Comparison of ENCODE assay signal across 7 mouse cellular contexts in the genomic region with DNA sequence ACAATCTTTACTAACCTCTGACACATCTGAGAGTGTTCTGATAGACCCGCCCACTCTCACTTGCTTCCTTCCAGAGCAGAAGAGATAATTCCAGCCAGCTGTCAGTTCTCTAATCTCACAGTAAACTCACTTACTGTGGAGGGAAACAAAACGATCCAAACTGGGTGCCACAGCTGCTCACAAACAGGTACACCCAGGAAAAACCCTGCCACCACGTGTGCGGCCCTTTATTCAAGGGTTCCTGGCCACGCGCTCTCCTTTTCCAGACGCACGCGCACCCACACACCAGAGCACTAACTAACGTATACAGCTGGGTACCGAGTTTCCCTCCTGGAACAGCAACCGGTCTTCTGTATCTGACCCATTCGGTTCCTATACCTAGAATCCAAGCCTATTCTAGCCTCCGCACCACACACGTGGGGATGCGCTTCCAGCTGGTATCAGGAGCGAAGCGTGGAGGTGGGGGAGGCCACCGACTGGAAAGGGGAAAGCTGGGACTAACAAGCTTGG. TPM values are rescaled to one million over a fixed set of nuclear protein-coding genes. Genes with fewer than 3 reads are reported as not detected.
DNase-seq lines count a peak whose midpoint lies in the region; ATAC-seq lines count a peak whose summit lies in the region.

No protein-coding gene starts in this region.

- H3K9ac ChIP-seq in lung, embryonic 15.5 days: peak overlapping the region; percentile 76
- peak overlapping the region; percentile 87 for H3K9ac ChIP-seq in heart, embryonic 14.5 days (ENCODE audit: low read length)
- peak overlapping the region; percentile 69 for H3K9ac ChIP-seq in liver, embryonic 12.5 days

- no peaks in the 10 kb centered on the region for H3K9me3 ChIP-seq in lung, embryonic 15.5 days
- H3K9me3 ChIP-seq in heart, embryonic 14.5 days (ENCODE audit: control insufficient read depth, low read length): no peaks in the 10 kb centered on the region
- no peaks in the 10 kb centered on the region for H3K9me3 ChIP-seq in liver, embryonic 12.5 days (replicated peaks)

- H3K27ac ChIP-seq in lung, embryonic 15.5 days: no peak overlapping the region
- no peak overlapping the region for H3K27ac ChIP-seq in heart, embryonic 14.5 days (replicated peaks in 1 of 2; ENCODE audit: control insufficient read depth in 1 of 2, insufficient read depth in 1 of 2, low read depth in 2 of 2, low read length in 2 of 2)
- H3K27ac ChIP-seq in liver, embryonic 12.5 days: no peak overlapping the region

- H3K4me3 ChIP-seq in lung, embryonic 15.5 days: peak overlapping the region; percentile 74
- H3K4me3 ChIP-seq in heart, embryonic 14.5 days (ENCODE audit: control insufficient read depth in 1 of 2, insufficient read depth in 1 of 2, low read depth in 1 of 2, low read length in 2 of 2): peak overlapping the region; percentile 58 to 60
- H3K4me3 ChIP-seq in liver, embryonic 12.5 days: peak overlapping the region; percentile 68

- under 1% methylated on average over 19 of the region's 19 CpGs for WGBS in lung, embryonic 15.5 days
- WGBS in heart, embryonic 14.5 days: under 1% methylated on average over 19 of the region's 19 CpGs
- 1% methylated on average over 19 of the region's 19 CpGs for WGBS in liver, embryonic 12.5 days (ENCODE audit: insufficient replicate concordance)

- no peaks in the 10 kb centered on the region for H3K36me3 ChIP-seq in lung, embryonic 15.5 days
- no peaks in the 10 kb centered on the region for H3K36me3 ChIP-seq in heart, embryonic 14.5 days (ENCODE audit: control insufficient read depth, insufficient read depth, low read length)
- no peaks in the 10 kb centered on the region for H3K36me3 ChIP-seq in liver, embryonic 12.5 days

- H3K4me2 ChIP-seq in lung, embryonic 15.5 days: peak overlapping the region; percentile 100
- peak overlapping the region; percentile 76 for H3K4me2 ChIP-seq in heart, embryonic 14.5 days (ENCODE audit: low read length)
- peak overlapping the region; percentile 99 for H3K4me2 ChIP-seq in liver, embryonic 12.5 days

- no peak for DNase-seq in lung, adult 18-20 months
- DNase-seq in embryo, embryonic 10 days (ENCODE audit: low spot score): peak; percentile 27
- peak; percentile 41 for DNase-seq in retina, postnatal 1 day
- DNase-seq in left cerebral cortex, adult 8-10 months (ENCODE audit: low spot score in 2 of 2): no peak

- H3K27me3 ChIP-seq in lung, embryonic 15.5 days: peaks cover 15% of the 10 kb centered on the region
- H3K27me3 ChIP-seq in heart, embryonic 14.5 days (ENCODE audit: control insufficient read depth, insufficient read depth, low read length): no peaks in the 10 kb centered on the region
- peaks cover 80% of the 10 kb centered on the region for H3K27me3 ChIP-seq in liver, embryonic 12.5 days (replicated peaks)

- H3K4me1 ChIP-seq in lung, embryonic 15.5 days: peaks cover 38% of the 10 kb centered on the region
- peaks cover 22 to 41% of the 10 kb centered on the region in 2 experiments for H3K4me1 ChIP-seq in heart, embryonic 14.5 days (ENCODE audit: control insufficient read depth in 2 of 2, insufficient read depth in 2 of 2, low read length in 2 of 2)
- H3K4me1 ChIP-seq in liver, embryonic 12.5 days: peaks cover 48% of the 10 kb centered on the region

- ATAC-seq in lung, embryonic 15.5 days (ENCODE audit: borderline replicate concordance, extremely low read depth, low FRiP score, low TSS enrichment): no peak
- no peak for ATAC-seq in heart, embryonic 14.5 days (ENCODE audit: insufficient number of reproducible peaks, insufficient read depth, low FRiP score, low read depth)
- ATAC-seq in liver, embryonic 12.5 days: no peak

RNA-seq across cellular contexts. Expression of a gene that starts 1.3 kb away (rescaled TPM):
- polyA plus RNA-seq in lung, embryonic 15.5 days (2015; fragmentation: Nextera tagmentation; extraction: Ambion mirVana): 0.66 and 0.76 TPM in 2 replicates
- polyA plus RNA-seq in heart, embryonic 14.5 days (2014; fragmentation: Nextera tagmentation; extraction: Ambion mirVana): 1.3 TPM in 2 replicates
- polyA plus RNA-seq in liver, embryonic 12.5 days (2016; fragmentation: Nextera tagmentation; extraction: Ambion mirVana): 0.18 and 0.54 TPM in 2 replicates
- 10 to 100 TPM; 71.5 to 88.4 (median 78.8) TPM for total RNA-seq in left cerebral cortex, adult 8-10 months (2022)

Comparison
In these comparisons a context has a peak if more than half of its experiments do, and no peak if none do; other contexts are left out.
1. DNase-seq: peak in embryo, embryonic 10 days (single experiment) and retina, postnatal 1 day (single experiment); none in lung, adult 18-20 months (0 of 2) and left cerebral cortex, adult 8-10 months (0 of 2).
2. Peak in every context shown above with its lines, with median percentiles within 50 percentile points of each other: H3K4me2 ChIP-seq, H3K4me3 ChIP-seq and H3K9ac ChIP-seq.